Mouse (Mus musculus): ENCODE results near the gene BC005537.
A peak's percentile ranks its signal among the peaks of the same experiment; 100 is the strongest.
"Not testable (repeated sequence)": the region's sequence is repeated elsewhere in the genome, so short reads cannot be mapped to it uniquely, and the experiment has no call there.

BC005537 gene

DNA sequence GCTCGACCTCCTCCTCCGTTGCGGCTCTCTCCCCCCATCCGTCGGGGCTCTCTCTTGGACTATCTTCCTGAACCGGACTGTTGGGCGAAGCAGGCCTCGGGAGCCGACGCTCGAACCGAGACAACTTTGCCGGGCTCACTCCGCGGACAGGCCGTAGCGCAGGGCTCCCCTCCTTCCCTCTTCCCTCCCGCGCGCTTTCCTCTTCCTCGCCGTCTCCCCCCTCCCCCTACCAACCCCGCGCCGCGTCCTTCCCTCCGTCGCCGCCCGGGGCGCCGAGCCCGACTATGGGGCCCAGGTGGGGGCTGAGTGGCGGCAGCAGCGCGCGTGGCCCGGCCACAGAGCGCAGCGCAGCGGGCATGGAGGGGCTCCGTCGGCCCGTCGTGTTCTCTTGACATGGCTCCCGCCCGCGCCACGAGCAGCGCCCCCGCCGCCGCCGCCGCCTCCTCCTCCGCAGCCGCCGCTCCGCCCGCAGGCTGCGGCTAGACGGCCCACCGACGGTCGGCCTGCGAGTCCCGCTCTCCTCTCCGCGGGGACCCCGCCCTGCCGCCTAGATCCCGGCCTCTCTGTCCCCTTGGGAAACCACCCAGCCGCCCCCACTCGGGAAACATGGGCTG is at the start of gene BC005537:
TSS of gene BC005537 (plus strand) at position 350 of the 614 bp plus-strand sequence.
- DNase-seq: peak; percentile 58

DNA sequence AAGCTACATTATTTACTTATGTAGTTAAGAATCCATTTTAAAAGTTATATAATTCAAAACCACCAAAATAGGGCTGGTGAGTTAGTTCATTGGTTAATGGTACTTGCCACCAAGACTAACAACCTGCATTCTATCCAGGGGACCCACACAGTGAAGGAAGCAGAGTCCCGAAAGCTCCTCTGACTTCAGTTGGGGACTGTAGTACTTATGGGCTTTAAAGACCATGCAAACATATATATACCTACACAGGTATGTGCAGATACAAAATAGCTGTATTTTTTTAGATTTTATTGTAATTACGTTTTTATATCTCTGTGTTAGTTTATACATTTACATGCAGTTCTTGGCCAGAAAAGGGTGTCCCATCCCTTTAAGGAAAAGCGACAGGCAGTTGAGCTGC is 44.7 kb upstream of the BC005537 start:
- DNase-seq: no peak

DNA sequence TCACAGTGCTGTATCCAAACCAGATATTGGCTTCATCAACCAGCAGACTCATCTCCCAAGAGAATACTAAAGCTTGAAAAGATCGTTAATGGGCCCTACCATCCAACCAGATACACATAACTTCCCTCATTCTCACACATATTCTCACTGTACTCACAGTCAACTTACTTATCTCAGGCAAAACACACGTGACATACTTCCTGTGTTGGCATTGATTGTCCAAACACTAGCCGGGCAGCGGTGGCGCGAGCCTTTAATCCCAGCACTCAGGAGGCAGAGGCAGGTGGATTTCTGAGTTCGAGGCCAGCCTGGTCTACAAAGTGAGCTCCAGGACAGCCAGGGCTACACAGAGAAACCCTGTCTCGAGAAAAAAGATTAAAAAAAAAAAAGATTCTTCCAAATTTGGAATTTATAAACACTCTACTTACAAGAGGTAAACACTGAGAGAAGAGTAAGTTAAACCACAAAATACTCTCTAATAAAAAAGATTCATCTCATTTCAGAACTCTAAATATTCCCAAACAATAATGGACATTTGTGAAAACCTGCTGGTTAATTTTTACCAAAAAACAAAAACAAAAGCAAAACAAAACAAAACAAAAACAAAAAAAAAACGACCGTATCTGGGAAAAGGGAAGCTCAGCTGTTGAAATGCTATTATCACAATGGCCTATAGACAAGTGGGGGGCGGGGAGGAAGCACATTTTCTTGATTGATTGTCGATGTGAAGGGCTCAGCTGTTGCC is 43.5 kb upstream of the BC005537 start:
- no peak for DNase-seq

DNA sequence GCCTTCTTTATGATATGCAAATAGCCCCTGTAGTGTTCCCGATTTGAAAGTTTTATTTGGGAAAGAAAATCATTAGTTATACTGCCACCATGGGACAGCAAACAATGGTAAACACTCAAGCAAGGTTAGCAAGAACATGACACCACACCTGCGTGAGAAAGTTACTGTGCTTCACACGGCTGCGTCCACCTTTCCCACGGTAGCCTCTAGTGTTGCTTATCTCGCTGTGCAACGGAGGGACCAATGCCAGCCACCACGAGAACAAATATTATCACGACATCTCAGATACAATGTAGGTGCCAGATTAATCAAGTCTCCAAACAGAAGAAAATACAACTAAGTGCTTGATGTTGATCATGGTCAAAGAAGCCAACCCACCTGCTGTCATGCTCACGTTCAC is 42.0 kb upstream of the BC005537 start:
- DNase-seq: no peak

DNA sequence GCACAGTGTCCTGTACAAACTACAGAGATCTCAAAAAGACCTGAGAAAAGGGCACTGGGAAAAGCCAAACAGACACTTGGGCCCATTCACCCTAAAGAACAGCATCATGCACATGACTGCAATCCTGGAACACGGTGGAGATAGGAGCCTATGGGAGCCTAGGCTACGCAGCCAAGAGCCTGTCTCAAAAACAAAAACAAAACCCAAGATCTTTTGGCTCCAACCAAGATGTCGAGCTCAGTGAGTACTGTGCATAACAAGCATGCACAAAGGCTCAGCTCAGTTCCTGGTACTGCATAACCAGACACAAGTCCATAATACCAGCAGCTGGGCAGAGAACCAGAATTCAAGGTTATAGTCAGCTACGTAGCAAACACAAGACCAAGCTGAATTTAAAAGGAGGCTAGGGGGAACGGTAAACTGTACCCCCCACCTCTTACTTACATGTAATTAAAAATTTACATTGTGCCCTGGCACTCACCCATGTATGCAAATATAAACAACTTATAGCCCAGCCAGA is 41.0 kb upstream of the BC005537 start:
- no peak for DNase-seq

DNA sequence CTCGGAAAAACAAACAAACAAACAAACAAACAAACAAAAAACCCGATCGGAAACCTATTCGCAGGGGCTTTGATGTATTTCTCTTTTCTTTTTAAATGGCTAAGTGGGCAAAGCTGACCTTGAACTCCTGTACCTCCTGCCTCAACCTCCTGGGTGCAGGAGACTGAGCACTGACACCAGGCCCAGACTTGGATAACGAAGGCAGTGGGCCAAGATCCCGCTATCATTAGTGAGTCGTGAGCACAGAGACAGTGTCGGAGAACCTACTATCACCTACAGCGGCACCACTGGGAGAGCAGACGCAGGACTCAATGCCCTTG is 40.4 kb upstream of the BC005537 start:
- no peak for DNase-seq

DNA sequence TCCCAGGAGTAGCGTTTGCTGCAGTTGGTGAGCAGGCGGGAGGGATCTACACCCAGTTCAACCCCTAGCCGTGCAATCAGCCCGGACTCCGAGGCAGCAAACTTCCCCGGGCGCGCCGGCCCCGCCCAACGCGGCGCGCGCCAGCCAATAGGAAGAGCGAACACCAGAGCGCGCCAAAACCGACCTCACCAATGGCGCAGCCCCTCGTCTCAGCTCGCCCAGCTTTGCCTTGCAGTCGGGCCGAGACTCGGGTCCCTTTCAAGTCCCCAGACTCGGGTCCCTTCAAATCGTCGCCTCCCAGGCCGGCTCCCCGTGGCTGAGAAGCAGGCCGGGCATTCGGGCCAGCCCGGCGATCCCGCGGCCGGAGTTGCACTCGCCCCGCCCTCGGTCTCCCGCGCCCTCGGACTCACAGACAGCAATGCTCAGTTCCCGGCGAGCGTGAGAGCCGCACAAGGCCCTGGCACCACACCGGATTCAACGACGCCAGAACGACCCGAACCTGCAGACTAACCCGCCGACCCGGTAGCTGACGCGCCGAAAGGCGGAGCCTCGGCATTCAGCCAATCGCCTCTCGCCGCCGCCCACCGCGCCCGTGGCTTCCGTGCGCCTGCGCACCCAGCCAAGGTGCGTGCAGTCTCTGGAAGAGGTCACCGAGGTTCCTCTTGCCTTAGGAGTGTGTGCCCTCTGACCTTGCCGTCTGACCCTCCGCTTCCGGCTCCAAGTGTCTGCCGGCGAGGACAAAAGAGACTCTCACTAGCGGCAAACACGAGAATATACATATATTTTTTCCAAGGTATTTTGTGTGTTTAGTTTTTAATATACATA is 39.8 kb upstream of the BC005537 start, which contains the start of gene Gmnn:
TSS of gene Gmnn (minus strand) at position 521 of the 825 bp plus-strand sequence.
- DNase-seq: peak; percentile 89

DNA sequence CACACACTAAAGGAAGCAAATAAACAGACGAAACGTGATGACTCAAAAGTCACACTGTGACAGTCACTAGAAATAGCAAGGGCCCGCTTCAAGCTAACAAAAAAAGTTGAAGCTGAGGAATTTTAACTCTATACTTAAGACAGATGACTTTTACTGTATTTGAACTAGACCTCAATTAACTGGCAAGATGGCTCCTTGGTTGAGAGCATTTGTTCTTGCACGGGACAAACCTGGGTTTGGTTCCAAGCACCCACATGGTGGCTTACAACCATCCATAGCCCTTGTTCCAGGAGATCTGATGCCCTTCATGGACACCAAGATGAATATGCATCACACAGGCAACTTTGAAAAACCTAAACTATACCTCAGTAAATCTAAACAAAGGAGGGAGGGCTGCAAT is 39.2 kb upstream of the BC005537 start:
- DNase-seq: no peak

DNA sequence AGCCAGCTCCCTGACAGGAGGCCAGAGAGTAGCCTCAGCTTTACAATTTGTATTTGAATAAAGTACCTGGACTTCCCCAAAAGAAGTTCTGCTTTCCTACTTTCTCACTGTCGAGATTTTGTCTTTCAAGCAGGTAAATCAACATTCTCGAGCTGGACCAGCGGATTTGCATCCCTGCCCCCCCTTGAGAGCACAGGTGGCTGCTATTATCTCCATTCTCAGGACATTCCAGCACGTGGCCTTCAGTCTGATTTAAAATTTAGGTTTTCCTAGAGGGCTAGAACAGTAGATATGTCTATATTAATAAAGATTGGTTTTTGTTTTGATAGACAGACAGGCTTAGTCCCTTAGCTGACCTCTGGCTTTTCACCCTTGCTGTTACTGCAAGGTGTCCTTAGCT is 33.6 kb upstream of the BC005537 start:
- DNase-seq: not testable (repeated sequence)

DNA sequence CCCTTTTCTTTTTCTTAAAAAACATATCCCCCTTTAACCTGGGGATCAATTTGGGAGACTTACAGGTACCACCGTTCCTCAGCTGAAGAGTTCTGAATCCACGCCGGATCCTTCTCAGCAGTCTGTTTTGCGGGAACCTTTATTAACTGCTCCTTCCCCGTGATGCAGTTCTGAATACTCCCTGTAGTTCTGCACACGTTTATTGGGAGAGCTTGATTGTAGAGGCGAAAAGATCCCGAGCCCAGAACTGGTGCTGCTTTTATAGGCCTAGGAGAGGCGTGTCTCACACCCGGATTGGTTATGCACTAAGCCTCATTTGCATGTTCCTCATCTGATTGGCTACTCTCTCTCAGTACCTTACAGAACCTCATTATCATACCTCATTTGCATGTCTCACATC is 30.0 kb upstream of the BC005537 start:
- DNase-seq: not testable (repeated sequence)

DNA sequence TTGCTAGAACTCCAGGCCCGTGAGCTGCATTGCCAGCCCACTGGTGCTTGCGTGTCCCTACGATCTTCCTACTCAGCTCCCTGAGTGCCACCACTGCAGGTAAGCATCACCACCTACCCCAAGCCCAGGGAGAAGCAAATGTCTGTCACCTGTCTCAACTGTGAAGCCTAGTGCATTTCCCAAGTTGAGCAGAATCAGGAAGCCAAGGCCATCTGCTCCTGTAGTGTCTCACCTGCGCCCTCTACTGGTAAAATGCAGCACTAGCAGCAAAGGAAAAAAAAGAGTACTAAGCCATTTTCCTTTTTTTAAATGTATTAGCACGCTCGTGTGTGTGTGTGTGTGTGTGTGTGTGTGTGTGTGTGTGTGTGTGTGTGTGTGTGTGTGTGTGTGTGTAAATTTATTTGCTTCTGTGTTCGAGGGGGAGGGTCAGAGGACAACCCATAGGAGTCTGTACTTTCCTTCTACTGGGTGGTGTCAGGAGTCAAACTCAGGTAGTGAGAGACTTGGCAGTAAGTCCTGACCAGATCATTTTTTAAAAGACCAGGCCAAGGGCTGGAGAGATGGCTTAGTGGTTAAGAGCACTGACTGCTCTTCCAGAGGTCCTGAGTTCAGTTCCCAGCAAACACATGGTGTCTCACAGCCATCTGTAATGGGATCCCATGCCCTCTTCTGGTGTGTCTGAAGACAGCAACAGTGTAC is 25.2 kb upstream of the BC005537 start:
- DNase-seq: peak; percentile 57

DNA sequence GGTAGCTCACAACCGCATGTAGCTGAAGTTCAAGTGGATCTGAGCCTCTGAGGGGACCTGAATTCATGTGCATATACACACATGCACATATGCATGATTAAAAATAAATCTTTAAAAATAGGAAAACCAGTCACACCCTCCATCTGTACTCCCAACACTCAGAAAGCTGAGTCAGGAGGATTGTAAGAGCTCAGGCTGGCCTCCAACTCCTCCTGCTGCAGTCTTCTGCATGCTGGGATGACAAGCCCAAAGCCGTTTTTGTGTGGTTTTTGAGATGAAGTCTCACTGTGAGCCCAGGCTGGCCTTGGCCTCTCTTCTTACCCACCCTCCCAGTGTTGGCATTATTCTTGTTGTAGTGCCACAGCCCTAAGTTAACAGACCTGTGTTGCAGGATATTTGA is 23.4 kb upstream of the BC005537 start:
- no peak for DNase-seq

DNA sequence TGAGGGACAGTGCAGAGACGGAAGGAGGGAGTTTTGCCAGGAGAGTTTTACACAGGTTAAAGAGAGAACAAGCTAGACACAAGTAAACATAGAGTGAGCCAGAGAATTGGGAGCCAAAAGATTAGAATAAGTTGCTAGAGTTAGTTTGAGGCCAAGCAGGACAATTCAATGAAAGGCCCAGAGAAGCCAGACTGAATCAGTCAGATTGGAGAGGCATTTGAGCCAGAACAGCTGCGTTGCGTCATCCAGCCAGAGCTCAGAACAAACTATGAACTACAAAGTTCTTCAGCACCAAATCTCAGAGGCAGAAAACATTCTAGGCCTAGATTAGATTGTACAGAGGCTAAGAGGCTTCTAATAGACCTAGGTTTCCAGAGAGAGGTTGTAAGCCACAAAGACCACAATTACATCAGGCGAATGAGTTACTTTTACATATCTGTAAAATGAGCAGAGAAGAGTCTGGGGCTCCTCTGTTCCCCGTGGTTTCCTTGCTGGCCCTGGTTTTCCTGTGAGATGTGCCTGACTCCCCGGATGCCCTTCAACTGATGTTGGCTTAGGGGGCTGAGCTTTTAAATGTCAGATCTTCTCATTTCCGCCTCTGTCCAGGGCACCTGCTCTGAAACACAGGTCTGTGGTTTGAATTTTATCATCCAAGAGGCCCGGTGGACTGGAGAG is 22.6 kb upstream of the BC005537 start:
- no peak for DNase-seq

DNA sequence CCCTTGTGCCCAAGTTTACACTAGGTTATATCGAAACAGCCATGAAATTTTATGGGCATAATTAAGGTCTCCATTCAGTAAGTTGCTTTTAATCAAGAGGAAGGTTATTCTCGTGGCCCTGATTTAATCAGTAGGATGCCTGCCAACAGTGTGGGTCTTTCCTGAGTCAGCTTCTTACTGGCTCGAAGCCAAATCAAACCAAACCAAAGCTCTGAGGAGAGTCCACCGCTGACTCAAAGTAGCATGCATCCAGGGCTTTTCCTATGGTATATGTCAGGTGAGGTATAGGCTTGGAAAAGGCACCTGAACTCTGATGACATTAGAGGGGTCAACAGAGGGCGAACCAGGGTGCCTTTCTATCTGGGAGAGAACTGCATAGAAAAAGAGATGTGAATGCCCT is 19.5 kb upstream of the BC005537 start:
- peak; percentile 27 for DNase-seq

DNA sequence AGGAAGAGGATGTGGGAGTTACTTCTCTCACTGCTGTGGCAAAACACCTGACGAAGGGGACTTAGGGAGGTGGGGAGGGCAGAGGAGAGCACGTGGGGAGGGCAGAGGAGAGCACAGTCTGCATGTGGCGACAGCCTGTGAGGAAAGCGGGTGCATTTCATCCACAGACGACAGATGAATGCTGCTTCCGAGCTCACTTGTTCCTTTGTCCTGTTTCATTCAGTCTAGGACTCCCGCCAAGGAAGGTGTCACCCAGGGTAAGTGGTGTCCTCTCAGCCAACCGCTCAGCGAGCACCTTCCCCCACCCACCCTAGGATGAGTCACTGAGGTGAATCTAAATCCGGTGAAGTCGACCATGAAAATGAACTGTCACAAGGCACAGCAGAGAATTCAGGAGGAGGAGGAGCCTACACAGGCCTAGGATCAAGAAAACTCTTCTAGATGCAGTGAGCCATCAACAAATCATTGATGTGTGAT is 15.4 kb upstream of the BC005537 start:
- no peak for DNase-seq

DNA sequence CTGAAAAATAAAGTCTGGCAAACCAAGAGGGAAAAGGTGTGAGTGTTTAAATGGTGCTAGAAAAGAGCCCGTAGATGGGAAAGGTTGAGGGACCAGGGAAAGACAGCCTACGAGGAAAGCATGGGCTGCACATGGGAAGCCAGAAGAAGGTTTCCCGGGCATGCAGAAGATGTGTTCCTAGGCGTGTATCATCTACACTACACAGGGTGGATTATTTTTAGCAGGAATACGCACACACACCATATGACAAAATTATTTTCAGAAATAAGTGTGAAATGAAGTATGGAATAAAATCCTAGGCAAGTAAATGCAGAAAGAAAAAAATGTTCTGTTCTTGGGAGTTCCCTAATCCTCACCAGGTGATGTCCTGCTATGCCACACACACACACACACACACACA is 14.0 kb upstream of the BC005537 start:
- DNase-seq: no peak

DNA sequence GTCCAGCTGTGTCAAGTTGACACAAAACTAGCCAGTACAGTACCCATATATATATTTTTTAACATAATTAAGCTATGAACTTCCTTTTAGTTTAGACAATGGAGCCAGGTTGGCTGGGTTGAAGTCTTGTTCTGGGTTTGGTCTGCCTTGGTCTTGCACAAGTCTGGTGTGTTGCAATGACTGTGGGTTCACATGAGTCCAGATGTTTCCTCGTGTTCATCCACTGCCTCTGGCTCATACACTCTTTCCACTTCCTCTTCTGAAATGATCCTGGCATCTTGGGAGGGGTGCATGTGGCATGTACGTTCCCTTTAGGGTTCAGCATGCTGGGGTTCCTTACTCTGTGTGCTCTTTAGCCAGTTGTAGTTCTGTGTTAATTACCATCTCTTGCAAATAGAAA is 10.1 kb upstream of the BC005537 start:
- DNase-seq: peak; percentile 51

DNA sequence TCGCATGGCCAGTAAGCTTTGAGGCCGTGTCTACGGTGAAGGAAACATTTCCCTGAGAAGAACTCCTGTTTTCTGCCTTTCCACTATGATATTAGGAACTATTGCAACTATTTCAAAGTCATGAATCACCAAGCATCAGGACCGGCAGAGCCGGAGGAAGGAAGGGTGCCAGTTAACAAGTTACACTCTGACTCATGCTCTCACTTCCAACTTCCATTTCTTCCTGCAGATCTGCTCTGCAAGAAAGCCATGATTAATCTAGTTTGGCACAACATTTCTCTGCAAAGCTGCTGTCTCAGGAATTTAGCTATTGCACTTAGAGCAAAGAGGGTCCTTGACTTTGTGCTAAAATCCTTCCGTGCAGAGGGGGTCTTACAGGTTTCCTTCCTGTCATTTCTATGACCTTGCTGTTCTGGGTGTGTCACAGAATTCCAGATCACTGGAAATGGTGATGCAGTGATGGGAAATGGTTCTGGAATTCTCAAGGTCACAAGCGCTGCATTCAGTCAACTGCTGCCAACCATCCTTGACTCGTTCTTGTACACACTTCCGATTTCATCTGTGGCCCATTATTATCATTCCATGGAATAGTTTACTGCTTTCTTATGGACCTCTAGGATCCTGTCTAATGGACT is 8.9 kb upstream of the BC005537 start:
- no peak for DNase-seq

DNA sequence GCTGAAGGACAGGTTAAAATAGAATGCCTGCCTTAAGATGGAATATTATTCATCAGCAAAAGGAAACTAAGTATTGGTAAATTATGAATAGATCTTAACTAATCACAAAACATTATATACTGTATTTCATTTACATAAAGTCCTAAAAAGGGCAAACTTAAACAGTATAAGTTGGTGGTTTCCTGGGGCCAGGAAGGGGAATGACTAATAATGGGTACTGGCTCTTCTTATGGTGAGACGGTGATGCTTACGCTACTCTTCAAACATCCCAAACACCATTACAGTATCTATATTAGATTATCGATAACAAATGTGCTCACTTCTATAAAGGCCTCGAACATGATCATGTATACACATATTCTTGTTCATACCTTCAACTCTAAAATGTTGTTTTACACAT is 2.8 kb upstream of the BC005537 start:
- DNase-seq: no peak

DNA sequence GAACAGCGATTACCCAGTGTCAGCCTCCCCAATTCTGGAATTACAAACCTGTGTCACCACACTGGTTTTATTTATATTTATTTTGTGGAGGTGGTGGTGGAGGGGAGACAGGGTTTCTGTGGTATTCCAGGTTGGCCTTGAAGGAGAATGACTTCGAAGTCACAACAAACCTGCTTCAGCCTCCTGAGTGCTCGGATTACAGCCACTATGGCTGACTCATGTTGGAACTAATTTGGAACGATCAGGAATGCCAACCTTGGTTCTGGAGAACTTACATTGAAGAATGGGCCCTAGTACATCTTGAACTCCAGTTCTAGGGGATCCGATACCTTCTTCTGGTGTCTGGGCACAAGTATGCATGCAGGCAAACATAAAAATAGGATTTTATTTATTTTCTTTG is 2.1 kb upstream of the BC005537 start:
- no peak for DNase-seq

DNA sequence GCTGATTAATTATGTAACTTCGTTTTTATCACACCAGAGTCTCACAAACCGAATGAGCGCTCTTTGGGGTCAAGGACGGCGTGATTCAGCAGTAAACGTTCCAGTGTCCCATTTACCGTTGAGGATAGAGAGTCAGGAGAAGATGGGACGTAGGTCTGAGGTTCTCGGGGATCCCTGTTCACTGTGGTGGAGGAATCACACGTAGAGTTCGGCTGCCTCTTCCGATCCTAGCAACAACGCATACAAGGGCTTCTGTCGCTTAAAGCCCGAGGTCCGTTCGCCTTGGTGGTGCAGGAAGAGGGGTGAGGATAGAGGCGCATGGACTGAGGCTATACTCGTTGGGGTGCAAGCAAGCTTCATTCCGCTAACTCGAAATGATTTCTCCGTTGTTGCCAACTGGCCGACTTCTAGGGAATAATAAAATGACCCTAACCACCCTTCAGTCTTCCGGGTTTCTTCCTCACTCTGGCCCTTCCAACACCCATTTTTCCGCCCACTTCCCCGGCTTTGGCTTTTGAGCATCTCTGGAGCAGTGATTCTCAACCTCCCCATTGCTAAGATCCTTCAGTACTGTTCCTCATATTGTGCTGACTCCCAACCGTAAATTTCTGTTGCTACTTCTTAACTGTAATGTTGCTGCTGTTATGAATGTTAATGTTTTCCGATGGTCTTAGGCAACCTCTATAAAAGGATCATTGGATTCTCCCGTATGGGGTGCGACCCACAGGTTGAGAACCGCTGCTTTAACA is 1.4 kb upstream of the BC005537 start:
- DNase-seq: peak; percentile 34
